Comparison of ENCODE assay signal across 8 mouse cellular contexts in the genomic region with DNA sequence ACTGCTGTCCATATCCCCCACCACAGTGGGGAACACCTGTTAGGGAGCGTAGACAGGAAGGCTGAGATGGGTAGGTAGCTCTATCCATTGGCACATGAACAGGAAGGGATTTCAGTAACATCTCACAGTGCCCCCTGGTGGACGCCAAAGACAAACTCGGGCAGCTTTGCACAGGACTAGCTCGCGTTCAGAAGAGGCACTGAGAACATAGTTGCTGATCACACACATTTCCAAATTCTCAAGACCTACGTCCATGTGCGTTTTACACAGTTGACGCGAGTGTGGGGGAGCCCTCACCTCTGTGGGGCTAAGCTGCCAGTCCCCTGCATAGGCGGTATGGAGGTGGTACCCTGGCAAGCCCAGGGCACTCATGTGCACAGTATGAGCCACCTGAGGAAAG. TPM values are rescaled to one million over a fixed set of nuclear protein-coding genes. Genes with fewer than 3 reads are reported as not detected.
DNase-seq lines count a peak whose midpoint lies in the region; ATAC-seq lines count a peak whose summit lies in the region.

No protein-coding gene starts in this region.

- H3K4me3 ChIP-seq in hindbrain, embryonic 10.5 days: peak overlapping the region; percentile 71
- peak overlapping the region; percentile 77; the same call in 1 of the 2 replicates for H3K4me3 ChIP-seq in lung, embryonic 16.5 days (ENCODE audit: low read length)

- H3K4me2 ChIP-seq in lung, embryonic 16.5 days (ENCODE audit: low read depth, low read length): peak overlapping the region; percentile 73

- DNase-seq in MN1 (ENCODE audit: low spot score): peak; percentile 90
- peak; percentile 86 for DNase-seq in cerebellum, adult 8-10 months
- peak; percentile 83 for DNase-seq in forelimb bud, embryonic 11.5 days (ENCODE audit: low read depth, low spot score)
- DNase-seq in hindbrain, embryonic 10.5 days (ENCODE audit: low spot score): peak; percentile 86
- peak; percentile 84 for DNase-seq in layer of hippocampus, adult 9-11 months
- peak; percentile 57 for DNase-seq in ovary, postnatal 10 days (ENCODE audit: low spot score)
- peak; percentile 82 for DNase-seq in thymus, postnatal 0 days (ENCODE audit: low spot score)

- H3K9ac ChIP-seq in lung, embryonic 16.5 days (ENCODE audit: low read length): 0 out of 2 replicates have a peak overlapping the region, but pooled peaks have one; percentile 10

- peaks cover 32% of the 10 kb centered on the region for H3K36me3 ChIP-seq in hindbrain, embryonic 10.5 days
- peaks cover 10% of the 10 kb centered on the region for H3K36me3 ChIP-seq in lung, embryonic 16.5 days (ENCODE audit: control insufficient read depth, insufficient read depth, low read length)

- WGBS in hindbrain, embryonic 10.5 days: 6% methylated on average over 10 of the region's 10 CpGs
- WGBS in lung, embryonic 16.5 days: 6% methylated on average over 10 of the region's 10 CpGs

- H3K9me3 ChIP-seq in hindbrain, embryonic 10.5 days: no peaks in the 10 kb centered on the region
- no peaks in the 10 kb centered on the region for H3K9me3 ChIP-seq in lung, embryonic 16.5 days (ENCODE audit: control insufficient read depth, low read length)

- peaks cover 22% of the 10 kb centered on the region for H3K4me1 ChIP-seq in hindbrain, embryonic 10.5 days (replicated peaks)
- H3K4me1 ChIP-seq in lung, embryonic 16.5 days (replicated peaks; ENCODE audit: control insufficient read depth, insufficient read depth, low read length): peaks cover 9% of the 10 kb centered on the region

- H3K27me3 ChIP-seq in hindbrain, embryonic 10.5 days (ENCODE audit: insufficient read depth, poor library complexity, severe bottlenecking): 0 out of 2 replicates have a peak, but pooled peaks cover 3% of the 10 kb centered on the region
- H3K27me3 ChIP-seq in lung, embryonic 16.5 days (ENCODE audit: control insufficient read depth, insufficient read depth, low read depth, low read length): no peaks in the 10 kb centered on the region

- ATAC-seq in lung, embryonic 16.5 days (ENCODE audit: low read depth): 0 out of 2 replicates have a peak, but pooled peaks have one; percentile 9

- H3K27ac ChIP-seq in hindbrain, embryonic 10.5 days: peak overlapping the region; percentile 40; the same call in 1 of the 2 replicates
- no peak overlapping the region for H3K27ac ChIP-seq in lung, embryonic 16.5 days (ENCODE audit: low read length)

RNA-seq across cellular contexts. Expression of gene Tomm40l, which starts 1.4 kb away (rescaled TPM):
- 33.1 and 36.2 TPM in 2 replicates for polyA plus RNA-seq in hindbrain, embryonic 10.5 days (2016; fragmentation: Nextera tagmentation; extraction: Ambion mirVana)
- 32.0 and 33.3 TPM in 2 replicates for polyA plus RNA-seq in lung, embryonic 16.5 days (2015; fragmentation: Nextera tagmentation; extraction: Ambion mirVana)
- 23.7 and 25.8 TPM in 2 replicates for polyA plus RNA-seq in thymus, postnatal 0 days (2015; fragmentation: Nextera tagmentation; extraction: Ambion mirVana)

RNA-seq across cellular contexts. Expression of gene Apoa2, which starts 4.0 kb away (rescaled TPM):
- 3.4 and 4.7 TPM in 2 replicates for polyA plus RNA-seq in hindbrain, embryonic 10.5 days (2016; fragmentation: Nextera tagmentation; extraction: Ambion mirVana)
- polyA plus RNA-seq in lung, embryonic 16.5 days (2015; fragmentation: Nextera tagmentation; extraction: Ambion mirVana): 13.3 and 111 TPM in 2 replicates
- polyA plus RNA-seq in thymus, postnatal 0 days (2015; fragmentation: Nextera tagmentation; extraction: Ambion mirVana): 4.0 and 5.1 TPM in 2 replicates

RNA-seq across cellular contexts. Expression of gene Nr1i3, which starts 7.1 kb away (rescaled TPM):
- polyA plus RNA-seq in hindbrain, embryonic 10.5 days (2016; fragmentation: Nextera tagmentation; extraction: Ambion mirVana): 0.21 and 0.27 TPM in 2 replicates
- 0.19 and 0.23 TPM in 2 replicates for polyA plus RNA-seq in lung, embryonic 16.5 days (2015; fragmentation: Nextera tagmentation; extraction: Ambion mirVana)
- polyA plus RNA-seq in thymus, postnatal 0 days (2015; fragmentation: Nextera tagmentation; extraction: Ambion mirVana): 0.14 and 0.17 TPM in 2 replicates

RNA-seq across cellular contexts. Expression of gene Fcer1g, which starts 13.3 kb away (rescaled TPM):
- 16.3 and 22.8 TPM in 2 replicates for polyA plus RNA-seq in hindbrain, embryonic 10.5 days (2016; fragmentation: Nextera tagmentation; extraction: Ambion mirVana)
- polyA plus RNA-seq in lung, embryonic 16.5 days (2015; fragmentation: Nextera tagmentation; extraction: Ambion mirVana): 52.8 and 59.4 TPM in 2 replicates
- polyA plus RNA-seq in thymus, postnatal 0 days (2015; fragmentation: Nextera tagmentation; extraction: Ambion mirVana): 93.8 and 97.1 TPM in 2 replicates

RNA-seq across cellular contexts. Expression of gene Pcp4l1, which starts 24.8 kb away (rescaled TPM):
- 19.9 and 32.8 TPM in 2 replicates for polyA plus RNA-seq in hindbrain, embryonic 10.5 days (2016; fragmentation: Nextera tagmentation; extraction: Ambion mirVana)
- polyA plus RNA-seq in lung, embryonic 16.5 days (2015; fragmentation: Nextera tagmentation; extraction: Ambion mirVana): 6.6 and 7.2 TPM in 2 replicates
- polyA plus RNA-seq in thymus, postnatal 0 days (2015; fragmentation: Nextera tagmentation; extraction: Ambion mirVana): 2.3 and 2.7 TPM in 2 replicates
